Mouse (Mus musculus) testis, adult 2 months (tissue): ENCODE results near the gene Tenm4.

Source experiments
- CTCF ChIP-seq: fragments of 200-500 bp; IDR thresholded peaks from 2 replicates; pipeline ENCODE4 v1.5.1; 2012; ENCODE audit warnings: low read depth, mild to moderate bottlenecking, inconsistent platforms, low read length, moderate library complexity; ENCODE audit not compliant: control insufficient read depth, insufficient read depth, insufficient replicate concordance
- POLR2A ChIP-seq: fragments of 200-500 bp; IDR thresholded peaks from 2 replicates; pipeline ENCODE4 v1.6.1; 2012; ENCODE audit warnings: low read depth, mild to moderate bottlenecking, inconsistent platforms, low read length, moderate library complexity; ENCODE audit not compliant: control insufficient read depth

DNA sequence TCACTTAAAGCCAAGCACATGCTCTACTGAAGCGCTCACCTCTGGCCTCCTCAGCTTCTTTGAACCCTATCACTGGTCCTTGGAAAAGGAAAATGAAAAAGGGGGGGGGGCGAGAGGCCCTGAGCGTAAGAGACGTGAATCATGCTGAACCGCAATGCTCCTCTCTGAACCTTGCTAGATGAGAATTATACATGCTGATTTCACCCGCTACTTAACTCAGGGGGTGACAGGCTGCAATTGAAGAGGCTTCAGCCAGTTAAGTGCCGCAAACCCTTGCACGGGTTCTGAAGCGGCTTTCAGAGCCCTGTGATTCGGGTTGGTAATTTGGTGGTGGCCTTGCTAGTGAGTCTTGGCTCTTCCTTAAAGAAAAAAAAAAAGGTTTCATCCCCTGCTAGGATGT, 106.5 kb downstream of the Tenm4 start:
- TF ChIP-seq CTCF (no peak), POLR2A (no peak)
